Comparison of ENCODE assay signal across 18 mouse cellular contexts in the genomic region with DNA sequence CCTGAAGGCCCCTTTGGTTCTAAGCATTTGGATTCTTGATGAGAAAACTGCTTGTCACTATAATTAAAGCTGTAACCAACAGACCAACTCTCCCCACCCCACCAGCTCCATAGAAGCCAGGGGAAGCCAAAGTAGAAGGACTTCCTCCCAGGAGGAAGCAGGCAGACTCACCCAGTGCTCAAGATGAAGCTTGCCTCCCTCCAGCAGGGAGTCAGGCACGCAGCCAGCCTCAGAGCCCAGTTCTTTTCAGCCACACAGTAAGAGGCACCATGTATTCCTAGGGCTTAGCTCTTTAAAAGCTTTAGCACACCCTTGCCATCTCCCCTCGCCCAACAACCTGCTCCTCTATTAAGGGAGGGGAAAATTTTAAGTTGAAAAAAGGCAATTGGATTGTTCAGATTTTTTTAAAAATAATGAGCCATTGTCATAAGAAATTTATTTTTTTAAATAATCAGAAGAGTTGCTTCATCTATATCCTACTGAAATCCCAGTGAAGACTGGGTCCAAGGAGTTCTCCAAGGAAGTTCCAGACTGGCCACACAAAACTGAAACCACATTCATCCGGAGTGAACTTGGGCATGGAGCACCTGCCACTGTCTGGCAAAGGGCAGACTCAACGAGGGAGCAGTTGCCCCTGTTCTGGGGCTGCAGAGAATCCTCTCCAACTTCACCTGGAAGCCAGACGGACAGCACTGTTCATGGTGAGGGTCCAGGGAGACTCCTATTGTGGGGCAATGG.
DNase-seq lines count a peak whose midpoint lies in the region; ATAC-seq and TF ChIP-seq lines count a peak whose summit lies in the region.
"Had no signal": no experiment of that assay in that cellular context is flagged by ENCODE, and none has a peak within 500 bp of the region (broad histone marks: within the 10 kb centered on the region; RNA-seq: fewer than 3 reads in every experiment).

No protein-coding gene starts in this region.

- TF ChIP-seq CTCF in kidney, adult 2 months (conservative IDR thresholded peaks at IDR 0.05; ENCODE audit: insufficient read depth, insufficient read length, low read depth, low read length) = no peak
- no peak for TF ChIP-seq CTCF in midbrain, postnatal 0 days (IDR thresholded peaks at IDR 0.05)

- TF ChIP-seq POLR2A in kidney, adult 2 months (IDR thresholded peaks at IDR 0.05; ENCODE audit: low read depth, low read length) = no peak

- no peaks in the 10 kb centered on the region for H3K9me3 ChIP-seq in kidney, embryonic 15.5 days (replicated peaks)
- no peaks in the 10 kb centered on the region for H3K9me3 ChIP-seq in midbrain, embryonic 16.5 days (replicated peaks; ENCODE audit: control insufficient read depth, low read length, poor library complexity, severe bottlenecking)
- no peaks in the 10 kb centered on the region for H3K9me3 ChIP-seq in midbrain, postnatal 0 days (ENCODE audit: low read length)
- no peaks in the 10 kb centered on the region for H3K9me3 ChIP-seq in forebrain, embryonic 11.5 days (ENCODE audit: control insufficient read depth, low read length)
- H3K9me3 ChIP-seq: heart, embryonic 13.5 days; limb, embryonic 15.5 days; midbrain, embryonic 12.5 days had no signal

- no peaks in the 10 kb centered on the region for H3K27me3 ChIP-seq in kidney, adult 2 months (replicated peaks; ENCODE audit: control insufficient read depth, insufficient read depth, low read length)
- peaks cover 17% of the 10 kb centered on the region; the same call in 1 of the 2 replicates for H3K27me3 ChIP-seq in kidney, embryonic 15.5 days
- no peaks in the 10 kb centered on the region for H3K27me3 ChIP-seq in midbrain, embryonic 16.5 days (ENCODE audit: control insufficient read depth, insufficient read depth, low read depth, low read length)
- H3K27me3 ChIP-seq in midbrain, postnatal 0 days (ENCODE audit: insufficient read depth, low read length) = no peaks in the 10 kb centered on the region
- peaks cover 10% of the 10 kb centered on the region for H3K27me3 ChIP-seq in forebrain, embryonic 11.5 days (ENCODE audit: control insufficient read depth, insufficient read depth, low read length)
- H3K27me3 ChIP-seq: limb, embryonic 15.5 days; Patski had no signal

- ATAC-seq in cerebellum, adult (ENCODE audit: insufficient number of reproducible peaks, low FRiP score, low TSS enrichment) = no peak
- no peak for ATAC-seq in kidney, embryonic 15.5 days (replicated peaks; ENCODE audit: low FRiP score)
- ATAC-seq in midbrain, embryonic 16.5 days = peak; percentile 36; the same call in 1 of the 2 replicates
- ATAC-seq in midbrain, postnatal 0 days (ENCODE audit: low FRiP score) = no peak
- ATAC-seq in forebrain, embryonic 11.5 days (replicated peaks; ENCODE audit: low FRiP score) = no peak
- ATAC-seq: CD4-positive, CD25-positive, alpha-beta regulatory T cell, adult 4 months; forebrain, embryonic 14.5 days; hindbrain, embryonic 16.5 days; intestine, embryonic 16.5 days; lung, postnatal 0 days; Patski had no signal

- H3K4me1 ChIP-seq in kidney, adult 2 months (ENCODE audit: control insufficient read depth, insufficient read depth, low read length) = no peaks in the 10 kb centered on the region; the same call in 1 of the 2 replicates
- H3K4me1 ChIP-seq in kidney, embryonic 15.5 days = peaks cover 5% of the 10 kb centered on the region
- peaks cover 25% of the 10 kb centered on the region for H3K4me1 ChIP-seq in midbrain, embryonic 16.5 days (ENCODE audit: control insufficient read depth, insufficient read depth, low read length)
- peaks cover 2% of the 10 kb centered on the region for H3K4me1 ChIP-seq in midbrain, postnatal 0 days (ENCODE audit: insufficient read depth, low read length)
- H3K4me1 ChIP-seq in forebrain, embryonic 11.5 days (replicated peaks; ENCODE audit: control insufficient read depth, insufficient read depth, low read length) = peaks cover 9% of the 10 kb centered on the region; the same call in 1 of the 2 replicates

- no peak overlapping the region for H3K4me3 ChIP-seq in kidney, adult 2 months (ENCODE audit: insufficient read depth, low read depth, low read length)
- H3K4me3 ChIP-seq in kidney, embryonic 15.5 days (replicated peaks) = no peak overlapping the region
- no peak overlapping the region for H3K4me3 ChIP-seq in midbrain, embryonic 16.5 days (ENCODE audit: low read depth, low read length)
- no peak overlapping the region for H3K4me3 ChIP-seq in midbrain, postnatal 0 days (ENCODE audit: low read depth, low read length)
- no peak overlapping the region for H3K4me3 ChIP-seq in forebrain, embryonic 11.5 days (ENCODE audit: low read depth, low read length)
- H3K4me3 ChIP-seq: heart, embryonic 13.5 days; limb, embryonic 15.5 days; midbrain, embryonic 12.5 days had no signal

- no peak overlapping the region for H3K9ac ChIP-seq in kidney, embryonic 15.5 days
- H3K9ac ChIP-seq in midbrain, embryonic 16.5 days (ENCODE audit: low read depth, low read length) = no peak overlapping the region
- H3K9ac ChIP-seq in midbrain, postnatal 0 days (replicated peaks; ENCODE audit: low read length, poor library complexity, severe bottlenecking) = no peak overlapping the region
- H3K9ac ChIP-seq in forebrain, embryonic 11.5 days (ENCODE audit: low read length) = no peak overlapping the region
- H3K9ac ChIP-seq: heart, embryonic 13.5 days; limb, embryonic 15.5 days; midbrain, embryonic 12.5 days had no signal

- H3K27ac ChIP-seq in kidney, adult 2 months (ENCODE audit: insufficient read depth, low read depth, low read length) = no peak overlapping the region
- H3K27ac ChIP-seq in kidney, embryonic 15.5 days = no peak overlapping the region
- no peak overlapping the region for H3K27ac ChIP-seq in midbrain, embryonic 16.5 days (ENCODE audit: low read length)
- H3K27ac ChIP-seq in midbrain, postnatal 0 days (ENCODE audit: low read depth, low read length) = no peak overlapping the region
- H3K27ac ChIP-seq in forebrain, embryonic 11.5 days (ENCODE audit: low read depth, low read length) = no peak overlapping the region
- H3K27ac ChIP-seq: heart, embryonic 13.5 days; limb, embryonic 15.5 days; midbrain, embryonic 12.5 days had no signal

- peak; percentile 54 for DNase-seq in cerebellum, adult 11 months
- peak; percentile 15 for DNase-seq in kidney, adult 2 months
- DNase-seq in midbrain, postnatal 0 days (ENCODE audit: low spot score) = no peak
- DNase-seq in cerebellum, postnatal 14 days = peak; percentile 62 to 73
- no peak for DNase-seq in forebrain, embryonic 11.5 days (ENCODE audit: low spot score)
- DNase-seq: adrenal gland, adult 8-10 months had no signal

- no peak overlapping the region for H3K4me2 ChIP-seq in kidney, embryonic 15.5 days
- H3K4me2 ChIP-seq in midbrain, embryonic 16.5 days (ENCODE audit: low read length) = no peak overlapping the region
- no peak overlapping the region for H3K4me2 ChIP-seq in midbrain, postnatal 0 days (ENCODE audit: low read depth, low read length, poor library complexity, severe bottlenecking)
- no peak overlapping the region for H3K4me2 ChIP-seq in forebrain, embryonic 11.5 days (ENCODE audit: low read depth, low read length, severe bottlenecking)
- H3K4me2 ChIP-seq: heart, embryonic 13.5 days; limb, embryonic 15.5 days; midbrain, embryonic 12.5 days had no signal

- WGBS in kidney, adult 2 months = 67% methylated on average over 5 of the region's 5 CpGs
- 70% methylated on average over 5 of the region's 5 CpGs for WGBS in kidney, embryonic 15.5 days
- WGBS in midbrain, embryonic 16.5 days = 63% methylated on average over 5 of the region's 5 CpGs
- WGBS in midbrain, postnatal 0 days = 63% methylated on average over 5 of the region's 5 CpGs
- 60% methylated on average over 5 of the region's 5 CpGs for WGBS in forebrain, embryonic 11.5 days

- H3K36me3 ChIP-seq in kidney, adult 2 months (ENCODE audit: control insufficient read depth, insufficient read depth, low read length) = no peaks in the 10 kb centered on the region
- no peaks in the 10 kb centered on the region for H3K36me3 ChIP-seq in kidney, embryonic 15.5 days
- H3K36me3 ChIP-seq in midbrain, embryonic 16.5 days (ENCODE audit: control insufficient read depth, insufficient read depth, low read length) = no peaks in the 10 kb centered on the region
- no peaks in the 10 kb centered on the region for H3K36me3 ChIP-seq in midbrain, postnatal 0 days (ENCODE audit: insufficient read depth, low read length)
- no peaks in the 10 kb centered on the region for H3K36me3 ChIP-seq in forebrain, embryonic 11.5 days (ENCODE audit: control insufficient read depth, insufficient read depth, low read length)
- H3K36me3 ChIP-seq: heart, embryonic 13.5 days; limb, embryonic 15.5 days; midbrain, embryonic 12.5 days had no signal

Comparison
In these comparisons a context has a peak if more than half of its experiments do, and no peak if none do; other contexts are left out.
1. DNase-seq: peak in cerebellum, adult 11 months (single experiment), kidney, adult 2 months (single experiment) and cerebellum, postnatal 14 days (2 of 2); none in midbrain, postnatal 0 days (single experiment) and forebrain, embryonic 11.5 days (single experiment).